Mouse (Mus musculus) cerebellum, adult (tissue): ENCODE measurements around the gene Zfp524.
"Not testable (repeated sequence)": the region's sequence is repeated elsewhere in the genome, so short reads cannot be mapped to it uniquely, and the experiment has no call there.

Experiments used
- ATAC-seq: cut with Nextera tagmentation; 2 replicates; pipeline ENCODE4 v1.9.2; 2017; ENCODE audit warnings: mild to moderate bottlenecking, moderate library complexity, mixed read lengths; ENCODE audit not compliant: insufficient number of reproducible peaks, low FRiP score, low TSS enrichment

The Zfp524 gene

DNA sequence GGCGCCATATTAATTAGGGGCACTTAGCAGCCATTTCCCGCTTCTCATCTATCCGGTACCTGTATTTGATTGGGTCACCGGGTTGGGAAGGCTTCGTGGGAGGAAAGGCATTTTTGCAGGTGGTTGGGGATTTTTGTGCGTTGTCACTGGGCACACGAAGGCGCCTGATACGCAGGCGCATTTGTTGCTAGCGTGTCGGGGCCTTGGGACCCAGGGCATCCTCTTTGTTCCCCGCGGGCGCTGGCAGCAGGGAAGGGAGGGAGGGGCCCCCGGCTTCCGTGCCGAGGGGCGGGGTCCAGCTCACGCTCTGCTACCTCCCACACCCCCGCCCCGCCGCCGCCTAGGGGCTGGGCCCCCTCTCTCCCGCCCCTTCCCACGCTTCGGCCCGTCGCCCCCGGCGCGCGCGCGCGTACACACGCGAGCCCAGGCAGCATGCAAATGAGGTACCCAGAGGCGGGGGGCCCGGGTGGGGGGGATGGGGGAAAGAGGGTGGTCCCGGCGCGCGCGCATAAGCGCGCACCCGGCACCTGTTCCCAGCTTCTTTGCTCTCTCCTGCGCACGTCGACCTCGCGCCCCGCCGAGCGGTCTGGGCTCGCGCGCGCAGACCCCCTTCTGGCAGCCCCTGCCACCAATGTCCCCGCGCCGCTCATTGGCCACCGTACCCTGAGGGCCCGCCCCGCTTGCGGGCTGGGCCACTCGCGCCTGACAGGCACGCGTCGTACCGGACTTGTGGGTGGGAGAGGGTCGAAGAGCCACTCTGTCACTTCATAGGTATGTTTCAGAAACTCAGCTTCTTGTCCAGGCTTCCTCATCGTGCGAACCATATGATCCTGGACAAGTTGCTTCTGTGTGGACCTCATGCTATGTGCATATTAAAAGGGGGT lies 1.1 kb downstream of the Zfp524 start, which contains the start of gene Gm44973:
Gene Gm44973 (plus strand): TSS at position 379 of the 884 bp plus-strand sequence.
- ATAC-seq: peak; percentile 81

DNA sequence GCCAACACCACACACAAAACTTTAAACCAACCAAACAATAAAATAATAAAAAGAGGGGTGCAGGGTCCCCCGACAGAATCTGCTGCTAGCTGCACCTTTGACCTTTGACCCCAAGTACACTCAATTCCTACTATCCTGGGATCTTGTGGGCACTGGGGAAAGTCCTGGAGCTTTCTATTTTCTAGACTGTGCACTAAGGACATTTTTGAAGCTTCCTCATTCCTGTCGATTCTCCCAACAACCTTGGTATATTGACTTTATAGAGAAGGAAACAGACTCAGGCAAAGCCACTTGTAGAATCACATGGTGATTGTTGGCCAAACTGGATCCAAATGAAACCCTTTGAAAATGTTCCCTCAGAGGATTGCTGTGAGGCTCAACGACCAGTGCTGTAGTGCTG lies 1.8 kb downstream of the Zfp524 start:
- ATAC-seq: no peak

DNA sequence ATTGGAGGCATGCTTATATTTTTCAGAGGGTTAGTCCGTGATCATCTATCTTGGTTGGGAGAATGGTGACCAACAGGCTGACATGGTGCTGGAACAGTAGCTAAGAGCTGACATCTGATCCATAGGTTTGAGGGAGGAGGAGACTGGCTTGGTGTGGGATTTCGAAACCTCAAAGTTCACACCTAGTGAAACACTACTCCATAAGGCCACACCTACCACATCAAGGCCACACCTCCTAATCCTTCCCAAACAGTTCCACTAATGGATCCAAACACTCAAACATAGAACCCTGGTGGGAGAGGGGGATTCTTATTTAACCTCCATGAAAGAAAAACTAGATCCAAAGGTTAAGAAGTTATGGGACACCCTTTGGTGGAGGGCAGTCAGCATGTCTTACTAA lies 2.7 kb downstream of the Zfp524 start:
- ATAC-seq: no peak

DNA sequence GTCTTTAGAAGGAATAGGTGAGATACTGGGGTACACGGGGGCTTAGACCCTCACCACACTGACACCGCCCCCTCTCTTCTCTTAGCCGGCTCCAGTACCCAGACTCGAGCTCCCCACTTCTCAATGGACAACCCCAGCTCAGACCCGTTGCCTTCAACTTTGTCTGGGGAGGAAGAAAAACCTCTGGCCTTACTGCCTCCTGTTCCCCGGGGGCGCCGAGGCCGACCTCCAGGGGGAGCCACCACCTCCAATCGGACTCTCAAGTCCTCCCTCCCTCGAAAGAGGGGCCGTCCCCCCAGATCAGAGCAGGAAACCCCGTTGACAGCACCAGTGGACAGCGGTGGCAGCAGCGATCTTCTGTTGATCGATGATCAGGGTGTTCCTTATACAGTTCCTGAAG lies 3.1 kb downstream of the Zfp524 start:
- ATAC-seq: no peak

DNA sequence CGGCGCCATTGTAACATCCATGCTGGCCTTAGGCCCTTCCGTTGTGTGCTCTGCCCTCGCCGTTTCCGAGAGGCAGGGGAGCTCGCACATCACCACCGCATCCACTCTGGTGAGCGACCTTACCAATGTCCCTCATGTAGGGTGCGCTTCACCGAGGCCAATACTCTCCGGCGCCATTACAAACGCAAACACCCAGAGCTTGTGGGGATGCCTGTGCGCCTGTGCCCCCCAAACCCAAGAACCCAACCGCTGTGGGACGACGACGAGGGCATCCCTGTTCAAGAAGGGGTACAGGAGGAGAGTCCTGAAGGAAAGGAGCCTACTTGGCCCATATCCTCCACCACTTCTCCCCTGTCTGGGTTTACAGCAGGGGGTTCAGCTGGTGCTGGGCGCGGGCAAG lies 3.7 kb downstream of the Zfp524 start:
- ATAC-seq: no peak

DNA sequence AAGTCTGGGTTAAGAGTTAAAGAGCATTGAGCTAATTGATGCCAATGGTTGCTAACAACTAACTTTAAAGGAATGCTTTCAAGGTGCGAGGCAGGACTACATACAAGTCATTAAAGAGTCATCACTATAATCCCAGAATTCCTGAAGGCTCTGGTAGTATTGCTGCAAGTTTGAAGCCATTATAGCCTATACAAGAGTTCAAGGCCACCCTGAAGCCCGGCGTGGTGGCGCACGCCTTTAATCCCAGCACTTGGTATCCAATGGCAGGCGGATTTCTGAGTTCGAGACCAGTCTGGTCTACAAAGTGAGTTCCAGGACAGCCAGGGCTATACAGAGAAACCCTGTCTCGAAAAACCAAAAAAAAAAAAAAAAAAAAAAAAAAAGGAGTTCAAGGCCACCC lies 5.4 kb downstream of the Zfp524 start:
- not testable (repeated sequence) for ATAC-seq

DNA sequence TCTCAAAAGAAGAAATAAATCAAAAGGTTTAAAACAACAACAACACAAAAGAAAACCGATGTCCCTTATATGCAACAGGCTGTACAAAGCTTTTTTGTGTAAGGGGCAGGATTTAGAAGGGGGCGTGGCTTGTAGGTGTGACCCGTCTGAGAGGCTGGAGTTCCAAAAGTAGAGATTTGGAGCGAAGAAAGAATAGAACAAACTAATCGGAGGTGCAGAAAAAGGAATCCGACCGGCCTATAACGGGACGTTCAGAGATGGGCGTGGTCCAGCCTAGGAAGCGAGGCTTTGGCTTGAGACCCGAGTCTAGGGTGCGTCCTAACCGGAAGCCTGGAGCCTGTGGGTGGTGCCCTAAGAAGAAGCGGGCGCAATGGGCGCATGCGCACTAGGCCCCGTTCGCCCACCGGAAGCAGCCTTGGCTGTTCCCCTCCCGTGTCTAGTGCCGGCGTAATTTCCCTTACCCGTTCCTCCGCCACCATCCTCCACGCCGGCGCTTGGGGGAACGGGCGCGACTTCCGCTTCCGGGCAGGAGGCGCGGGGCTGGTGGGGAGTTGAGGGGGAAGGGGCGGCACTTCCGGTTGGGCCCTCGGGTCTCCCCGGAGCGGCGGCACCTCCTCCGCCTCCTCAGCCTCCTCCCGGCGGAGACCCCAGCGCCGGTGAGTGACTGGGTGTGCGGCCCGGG lies 5.9 kb downstream of the Zfp524 start, which contains the start of the genes Zfp865 and Ccdc106:
Gene Zfp865 (plus strand): TSS at position 377 of the 682 bp plus-strand sequence.
Gene Ccdc106 (plus strand): TSS at position 554 of the 682 bp plus-strand sequence.
- ATAC-seq: peak; percentile 72

DNA sequence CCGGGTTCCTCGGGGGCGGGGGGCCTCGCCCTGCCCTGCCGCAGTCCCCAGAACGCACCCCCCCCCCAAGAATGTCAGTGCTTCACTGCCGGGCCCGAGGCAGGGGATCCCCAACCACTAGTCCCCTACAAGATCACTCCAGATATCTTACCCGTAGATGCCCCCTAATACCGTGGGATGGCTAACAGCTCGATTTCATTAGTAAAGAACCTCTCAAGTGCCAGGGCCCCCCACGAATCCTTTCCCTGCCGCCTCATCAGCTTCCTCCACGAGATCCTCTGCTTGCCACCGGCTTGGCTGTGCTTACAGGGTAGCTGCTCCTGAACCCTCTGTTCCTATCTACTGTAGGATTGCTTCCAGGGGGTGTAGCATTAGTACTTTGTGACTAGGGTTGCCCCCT lies 6.5 kb downstream of the Zfp524 start:
- ATAC-seq: 0 out of 2 replicates have a peak, but pooled peaks have one; percentile 4

DNA sequence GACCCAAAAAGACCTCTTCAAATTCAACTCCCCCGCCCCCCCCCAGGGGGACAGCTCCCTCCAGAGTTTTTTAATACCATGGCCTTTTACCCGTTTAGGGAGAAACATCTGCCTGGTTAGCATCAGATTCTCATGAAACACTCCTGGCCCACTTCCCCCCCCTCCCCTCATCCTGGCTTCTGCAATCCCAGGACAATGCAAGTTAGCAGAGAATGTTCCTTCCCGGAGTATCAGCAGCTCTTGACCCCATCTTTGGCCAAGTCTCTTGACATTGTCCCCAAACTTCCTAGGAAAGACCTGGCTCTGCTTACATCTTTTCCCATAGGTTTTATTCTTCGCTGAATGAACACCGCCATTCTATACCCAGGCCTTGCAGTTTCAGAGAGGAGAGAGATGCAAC lies 7.0 kb downstream of the Zfp524 start:
- no peak for ATAC-seq

DNA sequence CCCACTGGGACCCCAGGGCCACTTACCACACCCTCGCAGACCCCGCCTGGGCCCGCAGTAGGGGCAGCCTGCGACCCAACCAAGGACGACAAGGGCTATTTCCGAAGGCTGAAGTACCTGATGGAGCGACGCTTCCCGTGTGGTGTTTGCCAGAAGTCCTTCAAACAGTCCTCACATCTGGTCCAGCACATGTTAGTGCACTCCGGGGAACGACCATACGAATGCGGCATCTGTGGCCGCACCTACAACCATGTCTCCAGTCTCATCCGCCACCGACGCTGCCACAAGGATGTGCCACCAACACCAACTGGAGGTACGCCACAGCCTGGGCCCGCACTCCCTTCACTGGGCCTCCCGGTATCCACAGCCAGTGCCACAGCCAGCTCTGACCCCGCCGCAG lies 15.3 kb downstream of the Zfp524 start:
- no peak for ATAC-seq

DNA sequence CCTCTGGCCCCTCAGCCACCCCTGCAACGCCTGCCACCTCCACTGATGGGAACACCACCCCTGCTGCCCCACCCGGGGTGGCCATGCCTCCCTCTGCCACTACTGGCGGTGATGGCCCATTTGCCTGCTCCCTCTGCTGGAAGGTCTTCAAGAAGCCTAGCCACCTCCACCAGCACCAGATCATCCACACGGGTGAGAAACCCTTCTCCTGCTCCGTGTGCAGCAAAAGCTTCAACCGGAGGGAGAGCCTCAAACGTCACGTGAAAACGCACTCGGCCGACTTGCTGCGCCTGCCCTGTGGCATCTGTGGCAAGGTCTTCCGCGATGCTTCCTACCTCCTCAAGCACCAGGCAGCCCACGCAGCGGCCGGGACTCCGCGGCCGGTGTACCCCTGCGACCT lies 15.7 kb downstream of the Zfp524 start:
- ATAC-seq: no peak

DNA sequence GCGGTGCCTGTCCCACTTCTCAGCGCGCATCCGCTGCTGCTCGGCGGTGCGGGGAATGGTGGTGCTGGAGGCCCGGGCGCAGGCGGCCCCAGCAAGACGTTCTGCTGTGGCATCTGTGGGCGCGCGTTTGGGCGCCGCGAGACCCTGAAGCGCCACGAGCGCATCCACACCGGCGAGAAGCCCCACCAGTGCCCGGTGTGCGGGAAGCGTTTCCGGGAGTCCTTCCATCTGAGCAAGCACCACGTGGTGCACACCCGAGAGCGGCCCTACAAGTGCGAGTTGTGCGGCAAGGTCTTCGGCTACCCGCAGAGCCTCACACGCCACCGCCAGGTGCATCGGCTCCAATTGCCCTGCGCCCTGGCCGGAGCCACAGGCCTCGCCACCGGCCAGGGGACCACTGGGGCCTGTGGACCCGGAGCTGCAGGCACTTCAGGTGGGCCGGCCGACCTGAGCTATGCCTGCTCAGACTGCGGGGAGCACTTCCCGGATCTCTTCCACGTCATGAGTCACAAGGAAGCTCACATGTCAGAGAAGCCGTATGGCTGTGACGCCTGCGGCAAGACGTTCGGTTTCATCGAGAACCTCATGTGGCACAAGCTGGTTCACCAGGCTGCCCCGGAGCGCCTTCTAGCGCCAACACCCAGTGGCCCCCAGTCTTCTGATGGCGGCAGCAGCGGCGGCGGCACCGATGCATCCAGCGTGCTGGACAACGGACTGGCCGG lies 16.5 kb downstream of the Zfp524 start:
- no peak for ATAC-seq

DNA sequence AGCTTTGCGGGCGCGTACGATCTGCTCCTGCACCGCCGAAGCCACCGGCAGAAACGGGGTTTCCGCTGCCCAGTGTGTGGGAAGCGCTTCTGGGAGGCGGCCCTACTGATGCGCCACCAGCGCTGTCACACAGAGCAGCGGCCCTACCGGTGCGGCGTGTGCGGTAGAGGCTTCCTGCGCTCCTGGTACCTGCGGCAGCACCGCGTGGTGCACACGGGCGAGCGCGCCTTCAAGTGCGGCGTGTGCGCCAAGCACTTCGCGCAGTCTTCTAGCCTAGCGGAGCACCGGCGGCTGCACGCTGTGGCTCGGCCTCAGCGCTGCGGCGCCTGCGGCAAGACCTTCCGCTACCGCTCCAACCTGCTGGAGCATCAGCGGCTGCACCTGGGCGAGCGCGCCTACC lies 17.3 kb downstream of the Zfp524 start:
- ATAC-seq: no peak

DNA sequence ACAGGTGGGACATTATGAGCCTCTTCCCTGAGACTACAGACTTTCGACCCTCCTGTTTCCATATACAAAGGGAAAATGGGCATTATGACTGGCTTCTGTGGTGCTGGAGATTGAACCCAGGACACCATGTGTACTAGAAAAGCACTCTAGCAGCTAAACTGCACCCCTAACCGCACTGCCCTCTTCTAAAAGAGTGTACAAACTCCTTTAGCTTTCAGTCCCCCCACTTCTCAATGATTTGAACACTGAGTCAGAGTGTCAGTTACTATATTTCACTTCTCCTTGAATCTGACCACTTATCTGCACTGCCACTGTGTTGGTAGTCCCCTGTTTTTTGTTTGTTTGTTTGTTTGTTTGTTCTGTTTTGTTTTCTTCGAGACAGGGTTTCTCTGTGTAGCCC lies 19.6 kb downstream of the Zfp524 start, which contains the start of gene 4632433K11Rik:
Gene 4632433K11Rik (plus strand): TSS at position 301 of the 400 bp plus-strand sequence.
- ATAC-seq: no peak

DNA sequence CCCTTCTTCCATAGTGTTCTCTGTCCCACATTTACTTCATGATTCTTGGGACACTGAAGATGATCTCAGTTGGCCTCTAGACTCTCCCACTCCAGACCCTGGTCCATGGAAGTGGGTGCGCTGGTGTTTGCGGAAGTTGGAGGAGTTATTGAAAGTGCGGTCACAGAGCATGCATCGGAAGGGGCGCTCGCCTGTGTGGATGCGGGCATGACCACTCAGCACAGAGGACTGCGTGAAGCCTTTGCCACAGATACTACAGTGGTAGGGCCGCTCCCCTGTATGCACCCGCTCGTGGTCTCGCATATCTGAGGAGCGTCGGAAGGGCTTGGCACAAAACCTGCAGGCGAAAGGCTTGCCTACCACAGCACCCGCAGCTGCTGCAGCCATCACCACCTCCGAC lies 21.4 kb downstream of the Zfp524 start:
- no peak for ATAC-seq

DNA sequence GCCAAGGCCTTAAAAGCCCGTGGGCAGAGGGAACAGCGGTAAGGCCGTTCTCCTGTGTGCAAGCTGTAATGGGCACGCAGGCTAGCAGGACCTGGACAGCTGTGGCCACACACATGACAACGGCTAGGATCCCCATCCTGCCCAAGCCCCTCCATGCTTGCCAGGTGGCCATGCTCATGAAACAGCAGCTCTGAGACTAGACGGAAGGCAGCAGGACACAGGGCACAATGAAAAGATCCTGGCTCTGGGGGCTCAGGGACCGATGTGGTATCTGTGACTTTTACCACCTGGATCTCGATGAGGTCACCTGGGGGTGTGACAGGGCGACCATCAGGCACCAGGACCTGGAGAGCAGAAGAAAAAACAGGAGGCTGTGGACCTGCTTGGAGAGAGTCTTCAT lies 21.9 kb downstream of the Zfp524 start:
- ATAC-seq: no peak

DNA sequence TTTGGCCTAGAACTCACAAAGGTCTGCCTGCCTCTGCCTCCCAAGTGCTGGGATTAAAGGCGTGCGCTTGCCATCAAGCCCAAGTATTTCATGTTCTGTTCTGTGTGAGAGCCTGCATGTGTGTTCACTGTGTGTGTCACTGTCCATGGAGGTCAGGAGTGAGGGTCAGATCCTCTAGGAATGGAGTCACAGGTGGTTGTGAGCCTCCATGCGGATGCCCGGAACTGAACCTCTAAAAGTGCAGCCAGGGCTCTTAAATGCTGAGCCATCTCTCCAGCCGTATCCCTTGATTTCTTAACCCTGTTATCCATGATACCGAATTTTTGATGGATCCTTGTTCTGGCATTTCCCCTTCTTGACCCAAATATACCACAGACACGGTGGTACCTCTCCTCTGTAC lies 22.8 kb downstream of the Zfp524 start:
- no peak for ATAC-seq

DNA sequence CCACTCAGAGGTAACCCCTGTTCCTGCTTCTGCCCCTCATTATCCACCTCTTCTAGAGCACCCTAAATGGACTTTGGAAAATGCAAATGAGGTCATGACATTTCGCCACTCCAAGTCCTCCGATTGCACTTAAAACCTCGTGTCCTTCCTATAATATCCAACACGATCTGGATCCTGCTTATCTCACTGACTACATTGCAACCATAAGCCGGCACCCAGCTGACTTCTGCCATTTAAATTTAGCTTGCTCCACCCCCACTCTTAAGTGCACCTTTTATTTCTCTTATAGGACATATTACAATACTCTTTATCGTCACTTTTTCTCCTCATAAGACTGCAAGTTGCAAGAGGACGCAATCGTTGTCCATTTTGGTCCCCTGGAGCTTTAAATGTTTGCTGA lies 23.3 kb downstream of the Zfp524 start:
- no peak for ATAC-seq

DNA sequence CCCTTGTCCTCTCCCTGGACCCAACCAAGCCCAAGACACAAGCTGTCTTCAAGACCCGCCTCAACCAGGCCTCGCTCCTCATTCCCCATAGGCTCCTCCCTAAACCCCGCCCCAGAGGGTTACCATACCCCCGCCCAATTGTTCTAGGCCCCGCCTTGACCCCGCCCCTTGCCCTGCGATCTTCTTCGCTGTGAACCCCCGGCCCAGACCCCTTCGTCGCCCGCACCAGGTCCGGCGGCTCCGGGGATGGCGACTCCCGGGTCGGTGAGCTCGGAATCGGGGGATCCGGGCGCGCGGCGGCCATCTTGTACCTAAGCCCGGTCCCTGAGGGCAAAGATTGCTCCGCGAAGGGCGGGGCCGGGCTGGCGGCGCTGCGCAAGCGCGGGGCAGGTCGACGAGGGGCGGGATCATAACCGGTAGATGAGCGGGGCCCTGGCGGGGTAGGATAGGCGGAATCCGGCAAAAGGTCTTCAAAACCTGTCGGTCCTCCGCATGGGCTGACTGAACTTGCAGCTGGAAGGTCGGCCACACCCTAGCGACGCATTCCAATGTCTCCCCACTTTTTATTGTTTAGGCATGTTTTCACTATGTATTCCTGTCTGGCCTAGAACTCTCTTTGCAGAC lies 24.0 kb downstream of the Zfp524 start, which contains the start of gene Zfp784:
Gene Zfp784 (minus strand): TSS at position 338 of the 624 bp plus-strand sequence.
- ATAC-seq: peak; percentile 93

DNA sequence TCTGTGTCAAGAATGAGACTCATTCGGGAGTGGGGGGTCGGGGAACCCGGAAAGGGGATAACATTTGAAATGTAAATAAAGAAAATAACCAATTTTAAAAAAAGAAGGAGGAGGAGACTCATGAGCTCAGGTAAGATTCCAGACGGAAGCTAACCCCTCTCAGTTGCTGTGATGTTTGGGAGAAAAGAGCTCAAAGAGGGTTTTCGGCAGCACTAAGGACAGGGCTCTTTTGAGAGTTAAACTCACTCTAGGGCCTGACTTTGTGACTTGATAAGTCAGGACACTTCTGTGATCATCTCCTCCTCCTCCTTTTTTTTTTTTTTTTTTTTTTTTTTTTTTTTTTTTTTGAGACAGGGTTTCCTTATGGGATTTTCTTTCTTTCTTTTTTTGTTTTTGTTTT lies 24.7 kb downstream of the Zfp524 start:
- no peak for ATAC-seq
